Mouse (Mus musculus) embryonic facial prominence, embryonic 12.5 days (tissue): Measurements from ENCODE around the gene Xylt1. TPM values are rescaled to one million over a fixed set of nuclear protein-coding genes. Genes with fewer than 3 reads are reported as not detected.

Experiments used
- ATAC-seq: fragments of 200-750 bp; cut with Nextera tagmentation; 2 replicates; pipeline ENCODE4 v1.8.0; 2017; ENCODE audit not compliant: insufficient number of reproducible peaks, insufficient read depth, low FRiP score, low TSS enrichment
- H3K27ac ChIP-seq: fragments of 300-500 bp; sonication (generic); 2 replicates; pipeline ENCODE4 v1.5.1; 2016; ENCODE audit warnings: mild to moderate bottlenecking
- H3K27me3 ChIP-seq: fragments of 300-500 bp; sonication (generic); 2 replicates; pipeline ENCODE4 v1.6.1; 2016; ENCODE audit warnings: mild to moderate bottlenecking, moderate library complexity
- H3K36me3 ChIP-seq: fragments of 300-500 bp; sonication (generic); 2 replicates; pipeline ENCODE4 v1.6.1; 2016; ENCODE audit warnings: mild to moderate bottlenecking
- H3K4me1 ChIP-seq: fragments of 300-500 bp; sonication (generic); 2 replicates; pipeline ENCODE4 v1.6.1; 2016
- H3K4me2 ChIP-seq: fragments of 300-500 bp; sonication (generic); replicated peaks from 2 replicates; pipeline ENCODE4 v1.6.1; 2016; ENCODE audit warnings: mild to moderate bottlenecking, moderate library complexity
- H3K4me3 ChIP-seq: fragments of 300-500 bp; sonication (generic); 2 replicates; pipeline ENCODE4 v1.5.1; 2016; ENCODE audit warnings: mild to moderate bottlenecking
- H3K9ac ChIP-seq: fragments of 300-500 bp; sonication (generic); 2 replicates; pipeline ENCODE4 v1.6.1; 2016; ENCODE audit warnings: mild to moderate bottlenecking, moderate library complexity
- H3K9me3 ChIP-seq: fragments of 300-500 bp; sonication (generic); 2 replicates; pipeline ENCODE4 v1.6.1; 2016; ENCODE audit warnings: mild to moderate bottlenecking, moderate library complexity
- WGBS: fragments of 180-500 bp; shearing (Covaris S2); methylation state at CpG from one replicate; pipeline ENCODE4 v1.1.7; 2016; 5-methylcytosine and 5-hydroxymethylcytosine counted together
- polyA plus RNA-seq: library from polyadenylated mRNA; unstranded; fragments of >200 nt; fragmentation: Nextera tagmentation; extraction: Ambion mirVana; gene quantifications from 2 replicates; pipeline ENCODE4 v1.2.1, GENCODE M21; 2016

Gene Xylt1
- polyA plus RNA-seq, 1 experiment from 2014 or later: 2.0 TPM

DNA sequence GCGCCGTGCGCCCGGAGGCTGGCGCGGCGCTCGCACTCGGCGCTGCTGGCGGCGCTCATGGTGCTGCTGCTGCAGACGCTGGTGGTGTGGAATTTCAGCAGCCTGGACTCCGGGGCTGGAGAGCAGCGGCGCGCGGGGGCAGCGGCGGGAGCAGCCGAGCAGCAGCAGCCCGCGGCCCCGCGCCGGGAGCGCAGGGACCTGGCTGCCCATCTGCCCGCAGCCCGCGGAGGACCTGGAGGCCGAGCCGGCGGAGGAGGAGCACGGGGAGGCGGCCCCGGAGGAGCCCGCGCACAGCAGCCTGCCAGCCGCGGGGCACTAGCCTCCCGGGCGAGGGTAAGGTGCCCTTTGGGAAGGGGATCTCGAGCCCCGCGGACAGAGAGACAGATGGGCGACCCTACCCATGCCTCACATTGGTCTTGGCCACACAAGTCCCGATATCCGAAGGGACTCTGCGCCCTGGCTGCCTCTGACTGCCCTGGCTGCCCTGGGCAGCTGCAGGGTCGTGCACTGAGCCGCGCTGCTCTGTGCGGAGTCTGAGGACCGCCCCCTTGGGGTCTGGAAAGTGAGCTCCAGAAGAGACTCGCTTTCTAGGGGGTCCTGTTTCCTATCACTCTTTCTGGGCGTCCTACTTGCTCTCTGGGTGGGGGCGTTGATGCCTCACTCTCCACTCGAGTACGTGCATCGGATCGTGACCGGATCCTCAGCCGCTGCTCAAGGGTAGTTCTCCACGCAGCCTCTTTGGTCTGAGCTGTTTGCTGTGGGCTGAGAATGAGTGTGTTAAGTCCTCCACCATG lies 606 bp downstream of the Xylt1 start:
- Histone ChIP-seq H3K9ac (peak overlapping the region; percentile 80), H3K4me2 (peak overlapping the region; percentile 85), H3K36me3 (no peaks in the 10 kb centered on the region), H3K9me3 (no peaks in the 10 kb centered on the region), H3K27ac (peak overlapping the region; percentile 81), H3K4me1 (peaks cover 14% of the 10 kb centered on the region), H3K27me3 (peaks cover 11% of the 10 kb centered on the region; the same call in 1 of the 2 replicates), H3K4me3 (peak overlapping the region; percentile 73)
- peak; percentile 71 for ATAC-seq
- WGBS: under 1% methylated on average over 55 of the region's 64 CpGs

DNA sequence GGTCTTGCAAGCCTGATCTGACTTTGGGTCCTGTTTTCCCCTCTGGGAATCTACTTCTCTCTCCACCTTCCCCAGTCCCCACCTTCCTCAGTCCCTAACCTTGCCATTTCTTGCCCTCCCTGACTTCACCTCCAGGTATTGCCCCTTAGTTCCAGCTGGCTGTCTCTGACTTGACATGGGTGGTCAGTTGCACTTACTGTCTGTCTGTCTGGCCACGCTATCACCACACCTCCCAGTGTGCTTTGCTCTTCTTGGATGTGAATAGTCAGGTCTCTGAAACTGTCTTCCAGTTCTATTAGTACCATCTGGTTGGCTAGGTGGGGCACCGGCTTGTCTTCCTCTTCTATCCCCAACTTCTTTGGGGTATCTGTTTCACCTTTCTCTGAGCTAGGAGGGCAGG lies 1.2 kb downstream of the Xylt1 start:
- H3K9ac ChIP-seq: peak overlapping the region; percentile 80
- no peak for ATAC-seq
- no peaks in the 10 kb centered on the region for H3K36me3 ChIP-seq
- no peaks in the 10 kb centered on the region for H3K9me3 ChIP-seq
- H3K4me2 ChIP-seq: peak overlapping the region; percentile 85
- peaks cover 14% of the 10 kb centered on the region for H3K4me1 ChIP-seq
- peaks cover 11% of the 10 kb centered on the region; the same call in 1 of the 2 replicates for H3K27me3 ChIP-seq
- 22% methylated on average over 2 of the region's 2 CpGs for WGBS
- H3K4me3 ChIP-seq: peak overlapping the region; percentile 73
- no peak overlapping the region for H3K27ac ChIP-seq

DNA sequence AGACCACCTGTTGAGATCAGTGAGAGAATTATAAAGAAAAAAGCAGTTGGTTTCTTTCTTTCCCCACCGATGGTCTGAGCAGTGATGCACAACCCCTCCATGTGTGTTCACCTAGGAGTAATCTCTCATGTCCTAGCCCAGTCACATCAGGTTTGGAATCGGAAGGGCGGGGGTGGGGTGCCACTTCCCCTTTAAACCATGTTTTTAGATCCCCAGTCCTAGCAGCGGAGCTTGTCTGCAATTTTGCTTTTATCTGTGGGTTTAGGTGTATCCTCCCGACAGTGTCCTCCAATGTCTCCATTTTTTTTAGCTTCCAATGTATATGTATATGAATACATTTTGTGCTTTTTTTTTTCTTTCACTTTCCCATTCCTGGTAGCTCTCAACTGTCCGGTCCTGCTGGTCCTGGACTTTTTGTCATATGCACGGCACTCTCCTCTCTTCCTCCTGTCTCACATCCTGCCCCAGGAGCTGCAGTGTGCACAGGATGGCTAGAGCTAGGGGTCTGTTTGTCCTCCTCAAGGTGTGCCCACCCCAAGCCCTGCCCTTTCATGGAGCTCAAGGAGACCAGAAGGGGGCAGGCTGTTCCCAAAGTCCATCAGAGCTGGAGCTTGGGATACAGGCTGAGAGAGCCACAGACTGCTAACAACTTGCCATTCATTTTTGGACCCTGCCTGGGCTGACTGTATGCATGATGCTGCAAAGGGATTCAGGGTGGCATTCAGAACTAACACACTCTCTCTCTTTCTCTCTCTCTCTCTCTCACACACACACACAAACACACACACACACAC lies 2.6 kb downstream of the Xylt1 start:
- Histone ChIP-seq H3K9me3 (no peaks in the 10 kb centered on the region), H3K4me3 (no peak overlapping the region), H3K4me1 (peaks cover 14% of the 10 kb centered on the region), H3K36me3 (no peaks in the 10 kb centered on the region), H3K27me3 (peaks cover 11% of the 10 kb centered on the region; the same call in 1 of the 2 replicates), H3K9ac (no peak overlapping the region), H3K27ac (no peak overlapping the region), H3K4me2 (no peak overlapping the region)
- 66% methylated on average over 7 of the region's 7 CpGs for WGBS
- ATAC-seq: no peak

DNA sequence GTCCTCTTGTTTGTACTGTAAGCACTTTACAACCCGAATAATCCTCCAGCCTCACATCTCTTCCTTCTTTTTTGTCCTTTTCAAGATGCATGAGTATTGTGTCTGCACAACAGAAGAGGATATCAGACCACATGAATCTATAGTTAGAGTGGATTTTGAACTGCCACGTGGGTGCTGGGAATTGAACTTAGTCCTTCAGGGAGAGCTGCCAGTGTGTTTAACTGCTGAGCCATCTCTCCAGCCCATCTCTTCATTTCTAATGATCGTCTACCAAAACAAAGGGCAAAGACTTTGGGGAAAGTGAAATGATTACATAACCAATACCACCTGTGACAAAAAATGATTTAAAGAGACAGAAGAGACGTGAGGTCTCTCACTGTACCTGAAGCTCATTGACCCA lies 5.6 kb downstream of the Xylt1 start:
- 71% methylated on average over 4 of the region's 4 CpGs for WGBS

DNA sequence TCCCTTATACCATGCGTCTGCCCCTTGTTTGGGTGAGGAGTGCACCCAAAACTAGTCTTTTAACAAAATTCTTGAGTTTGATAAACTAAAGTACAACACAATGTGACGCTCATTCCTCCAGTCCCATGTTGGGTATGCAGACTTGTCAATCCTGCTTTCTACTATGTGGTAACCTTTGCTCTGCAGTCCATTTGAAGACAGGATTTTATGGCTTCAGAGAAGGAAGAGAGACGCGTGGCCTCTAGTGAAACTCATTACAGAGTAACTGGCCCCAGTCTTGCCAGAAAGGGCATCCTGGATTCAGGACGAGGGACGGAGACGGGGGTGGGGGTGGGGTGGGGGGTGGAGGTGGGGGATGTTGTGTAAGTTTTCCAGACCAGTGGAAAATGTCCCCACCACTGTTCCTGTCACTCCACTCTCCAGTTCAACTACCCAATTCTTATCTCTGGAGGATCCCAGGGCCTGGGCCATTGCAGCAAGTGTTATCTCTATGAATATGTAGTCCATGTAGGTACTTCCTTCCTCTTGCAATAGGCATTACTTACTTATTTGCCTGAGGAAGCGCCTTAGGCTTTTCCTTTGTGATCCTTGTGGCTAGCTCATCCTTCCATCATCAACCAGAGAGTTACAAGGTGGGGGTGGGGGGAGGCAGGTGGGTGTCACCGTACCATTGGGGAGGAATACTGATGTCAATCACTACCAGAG lies 7.7 kb downstream of the Xylt1 start:
- Histone ChIP-seq H3K9me3 (no peaks in the 10 kb centered on the region), H3K9ac (no peak overlapping the region), H3K27me3 (no peaks in the 10 kb centered on the region), H3K4me3 (no peak overlapping the region), H3K36me3 (no peaks in the 10 kb centered on the region), H3K4me2 (no peak overlapping the region), H3K27ac (no peak overlapping the region), H3K4me1 (no peaks in the 10 kb centered on the region)
- ATAC-seq: no peak
- WGBS: 85% methylated on average over 9 of the region's 9 CpGs

More for the DNA sequence above, 5.6 kb downstream of the Xylt1 start:
- Histone ChIP-seq H3K36me3 (no peaks in the 10 kb centered on the region), H3K27me3 (no peaks in the 10 kb centered on the region), H3K4me1 (peaks cover 14% of the 10 kb centered on the region), H3K27ac (no peak overlapping the region), H3K4me2 (no peak overlapping the region), H3K9ac (no peak overlapping the region), H3K9me3 (no peaks in the 10 kb centered on the region), H3K4me3 (no peak overlapping the region)
- no peak for ATAC-seq

DNA sequence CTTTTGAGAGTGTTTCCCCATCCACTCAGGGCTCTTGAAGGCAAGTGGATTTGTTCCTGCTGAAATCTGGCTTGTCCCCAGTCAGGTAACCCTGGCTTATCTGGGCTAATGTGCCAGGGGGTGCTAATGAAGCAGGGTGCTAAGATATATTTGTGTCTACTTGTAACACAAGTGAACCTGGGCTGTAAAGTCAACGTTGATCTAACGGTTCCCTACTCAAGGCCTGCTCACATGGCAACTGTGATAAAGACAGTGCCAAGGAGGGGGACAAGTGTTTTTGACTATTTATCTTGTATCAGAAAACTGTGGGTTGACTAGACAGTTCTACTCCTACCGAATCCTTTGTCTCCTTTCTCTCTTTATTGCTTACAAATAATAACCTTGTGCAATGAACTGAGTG lies 8.3 kb downstream of the Xylt1 start:
- ATAC-seq: no peak
- no peaks in the 10 kb centered on the region for H3K27me3 ChIP-seq
- H3K4me3 ChIP-seq: no peak overlapping the region
- no peaks in the 10 kb centered on the region for H3K9me3 ChIP-seq
- 90% methylated on average over 3 of the region's 3 CpGs for WGBS
- no peak overlapping the region for H3K27ac ChIP-seq
- no peak overlapping the region for H3K9ac ChIP-seq
- H3K4me1 ChIP-seq: no peaks in the 10 kb centered on the region
- no peaks in the 10 kb centered on the region for H3K36me3 ChIP-seq
- no peak overlapping the region for H3K4me2 ChIP-seq

DNA sequence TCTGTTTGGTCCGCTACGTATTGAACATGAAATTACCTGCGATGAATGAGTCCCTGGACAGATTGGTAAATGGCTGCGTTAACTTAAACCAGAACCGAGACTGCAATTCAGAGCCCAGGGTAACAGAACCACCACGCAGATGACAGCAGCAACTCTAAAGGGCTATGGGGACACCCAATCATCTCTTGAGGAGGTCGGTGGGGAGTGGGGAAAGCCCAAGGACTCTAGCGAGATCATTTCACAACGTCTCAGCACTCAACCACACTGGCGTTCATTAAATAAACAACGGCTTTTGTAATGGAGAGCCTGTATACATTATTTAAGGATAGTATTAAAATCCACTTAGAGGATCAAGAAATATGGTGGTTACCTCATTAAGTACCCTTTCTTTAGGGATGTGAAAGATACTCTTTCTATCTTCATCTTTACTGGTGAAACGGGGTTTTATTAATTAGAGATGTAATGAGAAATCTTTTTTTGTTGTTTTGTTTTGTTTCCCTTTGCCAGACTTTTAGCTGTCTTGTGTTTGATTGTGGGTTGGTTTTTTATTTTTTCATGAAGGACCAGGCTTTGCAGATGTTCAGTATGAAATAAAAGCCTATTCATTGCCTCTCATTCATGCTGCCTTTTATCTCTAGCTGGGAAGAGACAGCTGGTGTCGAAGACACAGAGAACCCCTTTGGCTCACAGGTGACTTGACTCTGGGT lies 12.2 kb downstream of the Xylt1 start:
- 79% methylated on average over 13 of the region's 13 CpGs for WGBS

DNA sequence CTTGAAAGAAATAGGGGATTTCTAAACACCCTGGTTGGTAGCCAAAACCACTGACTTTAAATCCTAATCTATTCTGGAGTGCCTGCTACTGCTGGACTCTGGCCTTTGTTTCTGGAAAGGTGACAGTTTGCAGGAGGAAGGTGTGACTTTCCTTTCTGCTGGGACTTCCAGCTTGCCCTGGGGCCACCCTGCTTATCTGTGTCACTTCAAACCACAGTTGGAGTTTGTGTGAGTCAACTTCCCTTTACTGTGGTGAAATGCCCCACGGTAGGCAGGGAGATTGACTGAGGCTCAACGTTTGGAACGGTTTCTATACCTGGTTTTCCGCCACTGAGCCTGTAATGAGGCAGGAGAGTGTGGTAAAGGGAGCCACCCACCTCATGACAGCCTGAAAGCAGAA lies 13.2 kb downstream of the Xylt1 start:
- Histone ChIP-seq H3K4me2 (no peak overlapping the region), H3K4me1 (no peaks in the 10 kb centered on the region), H3K27ac (no peak overlapping the region), H3K36me3 (no peaks in the 10 kb centered on the region), H3K9ac (no peak overlapping the region), H3K9me3 (no peaks in the 10 kb centered on the region), H3K27me3 (no peaks in the 10 kb centered on the region), H3K4me3 (no peak overlapping the region)
- 70% methylated on average over 4 of the region's 4 CpGs for WGBS
- ATAC-seq: no peak

More for the DNA sequence above, 12.2 kb downstream of the Xylt1 start:
- no peak overlapping the region for H3K9ac ChIP-seq
- ATAC-seq: no peak
- H3K36me3 ChIP-seq: no peaks in the 10 kb centered on the region
- H3K9me3 ChIP-seq: no peaks in the 10 kb centered on the region
- H3K27ac ChIP-seq: no peak overlapping the region
- no peaks in the 10 kb centered on the region for H3K27me3 ChIP-seq
- no peak overlapping the region for H3K4me3 ChIP-seq
- no peaks in the 10 kb centered on the region for H3K4me1 ChIP-seq
- H3K4me2 ChIP-seq: no peak overlapping the region

DNA sequence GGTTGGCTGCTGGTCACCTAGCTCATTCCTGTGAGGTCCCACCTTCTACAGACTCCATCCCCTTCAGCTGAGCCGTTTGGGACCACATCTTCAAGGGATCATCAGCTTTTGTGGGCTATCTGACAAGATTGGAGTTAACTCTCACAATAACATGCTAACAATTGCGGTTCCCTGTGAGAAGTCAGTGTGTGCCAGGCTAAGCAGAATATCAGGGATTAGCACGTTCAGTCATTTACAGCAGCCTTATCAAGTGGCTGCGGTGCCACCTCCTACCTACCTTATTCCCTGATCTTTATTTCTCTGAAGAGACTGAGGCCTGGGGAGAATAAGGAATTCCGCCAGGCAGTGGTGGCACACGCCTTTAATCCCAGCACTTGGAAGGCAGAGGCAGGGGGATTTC lies 13.6 kb downstream of the Xylt1 start:
- no peaks in the 10 kb centered on the region for H3K9me3 ChIP-seq
- no peak for ATAC-seq
- no peaks in the 10 kb centered on the region for H3K36me3 ChIP-seq
- no peak overlapping the region for H3K4me2 ChIP-seq
- no peak overlapping the region for H3K27ac ChIP-seq
- H3K4me3 ChIP-seq: no peak overlapping the region
- 87% methylated on average over 6 of the region's 6 CpGs for WGBS
- no peaks in the 10 kb centered on the region for H3K27me3 ChIP-seq
- H3K4me1 ChIP-seq: no peaks in the 10 kb centered on the region
- H3K9ac ChIP-seq: no peak overlapping the region

DNA sequence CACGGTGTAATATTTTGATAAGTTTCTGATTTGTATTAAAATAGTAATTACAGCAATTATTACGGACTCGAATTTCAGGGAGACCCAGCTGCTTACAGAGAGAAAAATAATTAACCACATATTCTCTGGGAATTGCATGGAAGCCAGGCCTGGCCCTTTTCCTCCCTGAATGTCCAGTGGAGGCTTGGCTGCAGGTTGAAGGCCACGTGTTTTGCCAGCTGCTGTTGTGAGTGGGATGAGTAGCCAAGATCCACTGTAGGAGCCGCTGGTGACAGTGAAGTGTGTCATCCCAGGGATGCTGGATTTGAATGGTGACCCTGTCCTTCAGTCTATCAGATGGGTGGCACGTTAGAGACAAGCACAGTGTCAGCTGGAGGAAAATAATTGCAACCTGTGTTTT lies 14.7 kb downstream of the Xylt1 start:
- Histone ChIP-seq H3K27ac (no peak overlapping the region), H3K27me3 (no peaks in the 10 kb centered on the region), H3K9me3 (no peaks in the 10 kb centered on the region), H3K9ac (no peak overlapping the region), H3K4me1 (no peaks in the 10 kb centered on the region), H3K36me3 (no peaks in the 10 kb centered on the region), H3K4me2 (no peak overlapping the region), H3K4me3 (no peak overlapping the region)
- no peak for ATAC-seq
- WGBS: 67% methylated on average over 6 of the region's 6 CpGs

DNA sequence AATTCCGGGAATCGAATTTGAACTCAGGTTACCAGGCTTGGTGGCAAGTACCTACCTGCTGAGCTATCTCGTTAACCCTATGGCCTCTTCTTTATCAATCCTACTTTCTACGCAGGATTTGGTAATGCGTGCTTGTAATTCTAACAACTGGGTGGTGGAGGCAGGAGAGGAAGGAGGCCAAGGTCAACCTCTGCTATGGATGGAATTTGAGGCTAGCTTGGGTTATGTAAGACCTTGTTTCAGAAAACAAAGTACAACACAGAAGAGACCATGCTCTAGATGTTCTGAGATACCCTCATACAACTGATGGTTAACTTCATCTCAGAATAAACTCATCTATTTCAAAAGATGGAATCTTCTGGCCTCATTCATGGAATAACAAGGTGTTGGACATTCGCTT lies 17.1 kb downstream of the Xylt1 start:
- Histone ChIP-seq H3K27ac (no peak overlapping the region), H3K9me3 (no peaks in the 10 kb centered on the region), H3K4me1 (no peaks in the 10 kb centered on the region), H3K9ac (no peak overlapping the region), H3K4me2 (no peak overlapping the region), H3K27me3 (no peaks in the 10 kb centered on the region), H3K36me3 (no peaks in the 10 kb centered on the region), H3K4me3 (no peak overlapping the region)
- no peak for ATAC-seq
- WGBS: 91% methylated on average over 6 of the region's 6 CpGs
